Mouse (Mus musculus): Measurements from ENCODE around the gene Gm20388. TPM values are rescaled to one million over a fixed set of nuclear protein-coding genes. Genes with fewer than 3 reads are reported as not detected.
A peak's percentile ranks its signal among the peaks of the same experiment; 100 is the strongest.
"Not testable (repeated sequence)": the region's sequence is repeated elsewhere in the genome, so short reads cannot be mapped to it uniquely, and the experiment has no call there.

Gene Gm20388
- total RNA-seq, 2 experiments from 2014 or later = 18.6 TPM; not detected in 1

DNA sequence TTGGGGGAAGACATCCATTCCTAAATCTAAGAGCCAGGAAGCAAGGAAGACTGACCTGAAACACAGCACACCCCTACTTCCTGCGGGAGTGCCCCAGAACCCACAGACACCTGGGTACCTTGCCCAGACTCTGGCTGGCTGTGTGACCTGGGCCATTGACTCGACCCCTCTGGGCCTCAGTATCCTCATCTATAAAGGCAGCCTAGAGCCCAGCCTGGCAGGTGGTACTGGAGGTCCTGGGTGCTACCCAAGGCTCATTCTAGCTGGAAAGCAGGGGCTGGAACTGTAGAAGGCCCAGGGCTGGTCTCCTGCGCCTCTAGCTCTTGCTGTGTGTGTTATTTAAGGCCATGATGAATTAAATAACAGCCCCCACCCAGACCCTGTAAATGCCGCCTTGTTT lies 1743.5 kb downstream of the Gm20388 start:
- intact Hi-C loops (cut with DNase I) = no loop called here
- DNase-seq (ENCODE audit: low spot score in 2 of 2) = no peak

DNA sequence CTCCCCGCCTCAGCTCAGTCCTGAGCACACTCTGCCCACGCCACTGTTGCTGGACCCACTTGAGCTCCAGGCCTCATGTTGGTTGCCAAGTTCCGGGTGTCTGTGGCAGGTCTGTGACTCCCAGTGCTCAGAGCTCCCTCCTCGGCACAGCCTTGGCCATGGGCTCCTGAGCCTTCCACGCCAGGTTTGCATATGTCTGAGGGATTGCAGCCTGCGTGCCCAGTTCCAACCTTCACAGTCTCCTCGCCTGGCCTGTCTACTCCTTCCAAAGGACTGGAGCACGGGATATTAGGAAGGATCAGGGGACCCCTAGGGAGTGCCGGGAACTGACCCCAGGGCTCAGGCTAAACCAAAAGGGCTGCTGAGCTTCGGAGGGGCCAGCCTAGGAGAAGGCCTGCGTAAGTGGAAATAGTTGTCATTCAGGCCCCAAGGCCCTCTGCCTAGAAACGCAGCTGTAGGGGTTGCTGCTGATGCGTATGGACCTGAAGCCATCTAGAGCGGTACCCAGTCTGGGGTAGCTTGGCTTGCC lies 1744.4 kb downstream of the Gm20388 start:
- intact Hi-C loops (cut with DNase I) = no loop called here
- no peak for DNase-seq (ENCODE audit: low spot score in 2 of 2)

- DNase-seq (ENCODE audit: low spot score in 2 of 2) = no peak
- intact Hi-C loops (cut with DNase I) = no loop called here
Observed at GRCm38 (mm10) chr8:121660602-121661001, 1750.0 kb downstream of the Gm20388 start.

GRCm38 (mm10) chr8:121661631-121662357 lies 1751.2 kb downstream of the Gm20388 start:
- intact Hi-C loops (cut with DNase I) = no loop called here
- no peak for DNase-seq (ENCODE audit: low spot score in 2 of 2)

DNA sequence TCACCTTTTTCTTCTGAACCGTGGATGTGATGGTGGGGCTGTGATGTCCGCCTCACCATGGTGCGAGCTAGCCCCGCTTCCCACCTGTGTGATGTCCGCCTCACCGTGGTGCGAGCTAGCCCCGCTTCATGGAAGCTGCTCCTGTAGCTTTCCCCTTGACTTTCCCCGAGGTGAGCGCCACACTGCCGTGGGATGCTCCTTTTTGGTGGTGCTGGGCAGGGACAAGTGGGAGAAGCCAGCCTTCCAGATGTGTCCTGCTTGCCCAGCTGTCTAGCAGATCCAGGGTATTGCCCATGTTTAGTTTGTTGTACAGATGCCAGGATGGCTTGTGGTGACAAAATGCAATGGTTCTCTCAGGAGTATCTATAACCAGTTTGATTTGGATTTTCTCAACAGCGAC lies 1752.5 kb downstream of the Gm20388 start:
- intact Hi-C loops (cut with DNase I) = no loop called here
- no peak for DNase-seq (ENCODE audit: low spot score in 2 of 2)

DNA sequence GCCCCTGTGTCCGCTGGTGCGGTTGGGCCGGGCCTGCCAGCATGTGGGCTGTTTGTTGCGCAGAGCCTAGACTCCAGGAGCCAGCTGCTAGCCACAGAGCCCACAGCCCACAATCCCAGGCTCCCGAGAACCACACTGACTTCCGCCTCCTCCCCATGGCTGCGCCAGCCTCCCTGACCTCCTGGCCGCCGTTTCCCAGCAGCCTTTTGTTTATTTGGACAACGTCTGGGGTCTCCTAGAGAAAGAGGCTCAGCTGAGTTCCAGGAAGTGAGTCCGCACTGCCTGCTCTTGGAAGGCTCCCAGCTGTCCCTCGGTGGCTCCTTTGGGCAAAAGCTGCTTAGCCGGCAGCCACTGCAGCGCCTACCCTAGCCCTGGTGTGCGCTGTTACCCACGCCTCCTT lies 1754.7 kb downstream of the Gm20388 start:
- intact Hi-C loops (cut with DNase I) = no loop called here
- DNase-seq (ENCODE audit: low spot score in 2 of 2) = no peak

DNA sequence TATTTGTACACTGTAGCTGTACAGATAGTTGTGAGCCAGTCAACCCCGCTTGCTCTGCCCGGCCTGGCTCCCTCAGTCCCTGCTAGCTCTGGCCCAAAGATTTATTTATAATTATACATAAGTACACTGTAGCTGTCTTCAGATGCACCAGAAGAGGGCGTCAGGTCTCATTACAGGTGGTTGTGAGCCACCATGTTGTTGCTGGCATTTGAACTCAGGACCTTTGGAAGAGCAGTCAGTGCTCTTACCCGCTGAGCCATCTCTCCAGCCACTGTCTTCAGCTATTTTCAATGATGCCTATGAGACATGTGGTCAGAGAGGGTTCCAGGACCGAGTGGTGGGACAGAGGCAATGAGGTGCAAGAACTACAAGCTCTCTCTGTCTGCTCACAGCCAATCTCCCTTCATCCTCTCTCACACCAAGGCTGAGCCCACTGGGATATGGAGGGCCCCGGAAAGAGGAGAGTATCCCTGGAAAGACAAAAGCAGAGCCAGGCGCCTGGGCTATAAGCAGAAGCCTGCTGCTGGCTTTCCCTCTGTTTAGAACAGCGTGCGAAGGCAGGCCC lies 1757.4 kb downstream of the Gm20388 start:
- intact Hi-C loops (cut with DNase I); DNase-seq (ENCODE audit: low spot score in 2 of 2): not testable (repeated sequence)

DNA sequence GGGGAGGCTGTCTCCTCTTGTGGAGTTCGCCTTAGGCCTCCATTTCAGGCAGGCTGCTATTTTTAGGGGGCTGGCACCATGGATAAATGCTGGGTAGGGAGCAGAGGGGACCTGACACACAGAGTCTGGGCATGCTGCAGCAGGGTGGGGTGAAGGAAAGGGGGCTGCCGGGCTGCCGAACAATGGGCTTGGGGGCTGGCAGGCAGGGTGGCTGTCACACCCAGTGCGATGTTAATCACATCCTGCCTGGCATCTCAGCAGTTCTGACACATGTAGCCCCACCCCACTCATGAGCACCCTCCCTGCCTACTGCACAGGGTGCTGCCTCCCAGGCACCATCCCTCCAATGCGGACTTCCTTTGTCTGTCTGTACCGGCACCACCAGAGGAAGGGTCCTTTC lies 1757.9 kb downstream of the Gm20388 start:
- peak in 1 of 2 experiments; percentile 50 for DNase-seq (ENCODE audit: low spot score in 2 of 2)
- intact Hi-C loops (cut with DNase I) = no loop called here

- peak in 1 of 2 experiments; percentile 64 for DNase-seq (ENCODE audit: low spot score in 2 of 2)
- intact Hi-C loops (cut with DNase I) = no loop called here
Observed at GRCm38 (mm10) chr8:121669208-121669607, 1758.6 kb downstream of the Gm20388 start.

DNA sequence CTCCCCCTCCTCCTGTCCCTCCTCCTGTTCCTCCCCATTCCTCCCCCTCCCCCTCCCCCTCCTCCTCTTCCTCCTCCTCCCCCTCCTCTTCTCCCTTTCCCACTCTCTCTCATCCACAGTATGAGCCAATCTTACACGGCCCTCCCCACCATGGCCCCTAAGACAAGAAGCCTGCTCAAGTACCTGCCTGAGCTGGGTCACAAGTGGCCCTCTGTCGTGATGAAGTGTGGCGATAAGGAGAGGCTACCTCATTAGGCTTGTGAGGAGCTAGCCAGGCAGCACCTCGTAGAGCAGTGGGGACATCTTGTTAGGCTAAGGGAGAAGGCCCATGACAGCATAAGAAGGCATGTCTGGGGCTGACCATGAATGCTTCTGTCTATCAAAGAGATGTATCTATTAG lies 1762.5 kb downstream of the Gm20388 start:
- DNase-seq (ENCODE audit: low spot score in 2 of 2) = no peak
- intact Hi-C loops (cut with DNase I) = no loop called here

- DNase-seq (ENCODE audit: low spot score in 2 of 2) = peak in 1 of 2 experiments; percentile 69
- intact Hi-C loops (cut with DNase I) = no loop called here
Observed at GRCm38 (mm10) chr8:121673917-121674316, 1763.3 kb downstream of the Gm20388 start.

DNA sequence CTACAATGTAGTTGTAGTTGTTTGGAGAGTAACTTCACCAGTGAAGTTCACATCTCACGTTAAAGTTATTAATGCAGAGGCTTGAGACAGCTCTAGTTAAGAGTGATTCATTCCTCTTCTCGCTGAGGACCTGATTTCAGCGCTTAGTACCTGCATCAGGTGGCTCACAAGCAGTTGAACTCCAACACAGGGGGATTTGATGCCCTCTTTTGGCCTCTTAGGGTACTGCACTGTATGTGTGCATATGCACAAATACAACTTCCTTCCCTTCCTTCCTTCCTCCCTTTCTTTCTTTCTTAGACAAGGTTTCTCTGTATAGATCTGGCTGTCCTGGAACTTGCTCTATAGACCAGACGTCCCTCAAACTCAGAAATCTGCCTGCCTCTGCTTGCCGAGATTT lies 1763.9 kb downstream of the Gm20388 start:
- no peak for DNase-seq (ENCODE audit: low spot score in 2 of 2)

DNA sequence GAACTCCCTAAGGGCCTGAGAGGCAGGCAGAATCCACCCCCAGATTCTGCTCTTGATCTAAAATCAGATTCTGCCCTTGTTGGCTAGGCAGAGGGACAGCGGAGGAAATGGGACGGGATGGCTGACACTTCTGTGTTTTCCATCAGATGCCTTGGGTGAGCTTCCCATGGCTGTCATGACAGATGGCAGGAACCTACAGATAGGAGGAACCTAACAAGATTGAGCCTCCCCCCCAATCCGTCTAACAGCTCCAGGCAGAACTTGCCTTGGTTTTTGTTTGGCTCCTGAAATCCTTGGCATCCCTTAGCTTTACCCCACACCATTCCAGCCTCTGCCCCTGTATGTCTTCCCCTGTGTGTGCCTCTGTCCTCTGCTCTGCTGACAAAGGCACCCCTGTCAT lies 1764.5 kb downstream of the Gm20388 start:
- intact Hi-C loops (cut with DNase I) = no loop called here
- DNase-seq (ENCODE audit: low spot score in 2 of 2) = peak in 1 of 2 experiments; percentile 62

More for the DNA sequence above, 1763.9 kb downstream of the Gm20388 start:
- intact Hi-C loops (cut with DNase I) = no loop called here

DNA sequence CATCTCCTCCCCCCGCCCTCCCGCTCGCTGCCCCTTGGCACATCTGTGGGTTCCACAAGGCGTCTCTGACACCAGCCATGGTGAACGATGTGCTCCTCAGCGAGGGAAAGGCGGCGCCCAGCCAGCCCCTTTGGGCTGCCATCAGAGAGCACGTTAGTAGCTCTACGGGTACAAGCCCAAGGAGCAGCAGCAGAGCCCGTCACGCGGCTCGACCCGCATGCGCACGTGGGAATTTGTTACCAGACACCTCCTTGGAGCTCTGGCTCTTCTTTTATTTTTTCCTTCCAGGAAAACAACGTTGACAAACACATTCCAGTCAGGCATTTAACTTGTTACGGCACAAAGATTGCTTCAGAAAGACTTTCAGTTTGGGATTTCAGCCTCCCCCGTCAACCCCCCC lies 1765.1 kb downstream of the Gm20388 start:
- intact Hi-C loops (cut with DNase I) = no loop called here
- peak; percentile 45 to 58 for DNase-seq (ENCODE audit: low spot score in 2 of 2)

- intact Hi-C loops (cut with DNase I) = no loop called here
- DNase-seq (ENCODE audit: low spot score in 2 of 2) = no peak
Observed at GRCm38 (mm10) chr8:121678696-121679095, 1768.1 kb downstream of the Gm20388 start.

- DNase-seq (ENCODE audit: low spot score in 2 of 2) = no peak
- intact Hi-C loops (cut with DNase I) = no loop called here
Observed at GRCm38 (mm10) chr8:121680896-121681295, 1770.3 kb downstream of the Gm20388 start.

GRCm38 (mm10) chr8:121681457-121681856 lies 1770.8 kb downstream of the Gm20388 start:
- no peak for DNase-seq (ENCODE audit: low spot score in 2 of 2)
- intact Hi-C loops (cut with DNase I) = no loop called here

GRCm38 (mm10) chr8:121683083-121683832 lies 1772.6 kb downstream of the Gm20388 start:
- intact Hi-C loops (cut with DNase I) = no loop called here
- peak in 1 of 2 experiments; percentile 67 for DNase-seq (ENCODE audit: low spot score in 2 of 2)

- intact Hi-C loops (cut with DNase I) = loop anchor here (2.0 to 5.0 kb wide), 3 partner anchors 68 to 138 kb away; no protein-coding TSS in a partner anchor
Observed at GRCm38 (mm10) chr8:121685419-121685818, 1774.8 kb downstream of the Gm20388 start.

GRCm38 (mm10) chr8:121687455-121688161 lies 1777.0 kb downstream of the Gm20388 start:
- intact Hi-C loops (cut with DNase I) = loop anchor here (5.0 kb wide), 2 partner anchors 70 to 140 kb away; no protein-coding TSS in a partner anchor
- peak; percentile 77 to 82 for DNase-seq (ENCODE audit: low spot score in 2 of 2)

More at GRCm38 (mm10) chr8:121685419-121685818, 1774.8 kb downstream of the Gm20388 start:
- peak in 1 of 2 experiments; percentile 46 for DNase-seq (ENCODE audit: low spot score in 2 of 2)
